Mouse (Mus musculus) brain, embryonic 18.5 days (tissue): ENCODE results near the gene Gjb5.

Experiments
- DNase-seq: peaks from one replicate; pipeline ENCODE4 v3.0.0-alpha.2; 2012; ENCODE audit warnings: low read depth, low spot score

Gjb5 gene

DNA sequence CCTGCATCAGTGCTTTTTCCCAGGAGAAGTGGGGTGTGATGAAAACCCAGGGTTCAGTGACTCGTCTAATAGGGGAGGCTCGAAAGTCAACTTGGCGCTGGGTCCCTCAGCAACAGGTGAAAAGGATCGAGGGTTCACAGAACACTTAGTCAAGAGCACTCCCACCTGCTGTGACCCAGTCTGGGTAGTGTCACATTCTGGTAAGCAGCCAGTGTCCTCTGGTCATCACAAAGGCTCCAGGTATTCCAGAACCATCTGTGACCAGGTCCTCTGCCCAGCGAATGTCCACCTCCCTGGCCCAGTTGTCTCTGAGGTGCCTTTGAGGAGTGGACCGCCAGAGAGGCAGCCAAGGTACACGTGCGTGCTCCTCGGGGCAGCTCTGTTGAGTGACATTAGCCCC, 46.4 kb downstream of the Gjb5 start:
- DNase-seq = no peak

GRCm38 (mm10) chr4:127306915-127307314, 51.1 kb downstream of the Gjb5 start:
- DNase-seq = no peak
